Mouse (Mus musculus): ENCODE data around the gene Pex14.

- no peak for TF ChIP-seq CTCF (IDR thresholded peaks at IDR 0.05; ENCODE audit: control insufficient read depth, insufficient read depth, low read length)
- peak; percentile 49; the same call in 1 of the 2 replicates for TF ChIP-seq POLR2A (IDR thresholded peaks at IDR 0.05; ENCODE audit: borderline replicate concordance, control insufficient read depth, low read depth, low read length)
These were observed 158.9 kb downstream of the Pex14 start for GRCm38 (mm10) chr4:148940674-148941211.

All from bone marrow, adult 2 months (tissue).